Mouse (Mus musculus) liver, adult 2 months (tissue): ENCODE data around the gene Synpo2.

Experiments
- CTCF ChIP-seq: fragments of 200-500 bp; IDR thresholded peaks from 2 replicates; pipeline ENCODE4 v1.5.1; 2011; ENCODE audit warnings: low read depth, low read length, control low read depth
- POLR2A ChIP-seq: fragments of 200-500 bp; IDR thresholded peaks from 2 replicates; pipeline ENCODE4 v1.6.1; 2011; ENCODE audit warnings: low read length, control low read depth; ENCODE audit not compliant: insufficient read depth; ENCODE audit errors: extremely low read depth

GRCm38 (mm10) chr3:123033804-123034203 is 202.1 kb downstream of the Synpo2 start:
- TF ChIP-seq CTCF (no peak), POLR2A (no peak)
